Mouse (Mus musculus): ENCODE results near the gene Vapa.
"Not testable (repeated sequence)": the region's sequence is repeated elsewhere in the genome, so short reads cannot be mapped to it uniquely, and the experiment has no call there.

The Vapa gene

DNA sequence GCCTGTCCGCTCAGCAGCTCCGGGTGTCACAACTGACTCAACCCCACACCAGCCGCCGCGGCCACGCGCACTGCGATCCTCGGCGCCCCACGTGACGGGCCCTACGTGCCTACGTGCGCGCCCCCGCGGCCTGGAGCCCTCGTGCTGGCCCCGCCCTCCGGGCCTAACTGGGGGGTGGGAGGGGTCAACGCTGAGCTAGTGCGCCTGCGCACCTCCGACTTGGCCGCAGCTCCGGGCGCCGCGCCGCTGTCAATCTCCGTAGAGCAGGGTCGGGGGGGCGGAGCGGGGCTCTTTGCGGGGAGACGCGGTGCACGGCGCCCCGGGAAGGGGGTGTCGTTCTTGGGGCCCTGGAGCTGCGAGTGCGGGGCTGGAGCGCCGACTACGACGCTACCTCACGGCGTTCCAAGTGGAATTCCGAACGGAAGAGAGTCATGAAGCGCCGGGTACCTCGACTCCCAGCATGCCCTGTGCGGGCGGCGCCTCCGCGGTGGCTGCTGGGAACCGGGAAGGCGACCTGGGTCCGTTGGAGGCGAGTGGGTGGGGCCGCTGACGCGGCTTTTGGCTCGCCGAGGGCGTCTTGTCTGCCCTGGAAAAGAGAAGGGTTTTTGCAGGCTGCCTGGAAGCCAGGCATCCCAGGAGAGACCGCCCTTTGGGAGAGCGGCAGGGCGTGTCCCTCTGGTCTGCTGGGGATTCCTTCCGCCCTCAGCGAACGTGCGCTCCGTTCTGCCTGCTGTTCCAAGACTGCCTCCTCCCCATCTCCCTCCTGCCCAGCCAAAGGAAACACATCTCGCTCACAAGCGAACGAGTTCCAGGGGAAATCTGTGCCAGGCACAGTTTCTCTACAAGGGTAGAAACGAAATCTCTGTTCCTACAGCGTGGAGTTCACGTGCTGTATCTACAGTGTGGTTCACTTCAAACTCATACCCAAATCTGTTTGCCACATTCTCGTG is at the start of gene Vapa:
TSS of gene Vapa (minus strand) at position 93 of the 950 bp plus-strand sequence.
- peak; percentile 99 for DNase-seq

DNA sequence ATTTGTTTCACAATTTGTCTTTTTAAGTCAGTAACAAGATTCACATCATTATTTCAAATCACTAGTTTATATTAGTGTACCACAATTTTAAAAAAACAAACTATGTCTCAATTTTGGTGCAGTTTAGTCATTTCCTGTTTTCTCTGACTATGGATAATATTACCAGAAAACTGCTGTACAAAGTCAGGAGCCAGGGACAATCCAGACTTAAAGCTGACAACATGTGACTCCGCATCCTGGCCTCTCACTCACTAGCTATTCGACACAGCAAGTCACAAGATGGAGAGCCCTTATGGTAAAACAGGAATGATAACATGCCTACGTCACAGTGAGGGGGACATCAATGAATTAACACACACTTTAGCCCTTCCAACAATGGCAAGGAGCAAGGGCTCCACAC is 49.3 kb upstream of the Vapa start:
- no peak for DNase-seq

DNA sequence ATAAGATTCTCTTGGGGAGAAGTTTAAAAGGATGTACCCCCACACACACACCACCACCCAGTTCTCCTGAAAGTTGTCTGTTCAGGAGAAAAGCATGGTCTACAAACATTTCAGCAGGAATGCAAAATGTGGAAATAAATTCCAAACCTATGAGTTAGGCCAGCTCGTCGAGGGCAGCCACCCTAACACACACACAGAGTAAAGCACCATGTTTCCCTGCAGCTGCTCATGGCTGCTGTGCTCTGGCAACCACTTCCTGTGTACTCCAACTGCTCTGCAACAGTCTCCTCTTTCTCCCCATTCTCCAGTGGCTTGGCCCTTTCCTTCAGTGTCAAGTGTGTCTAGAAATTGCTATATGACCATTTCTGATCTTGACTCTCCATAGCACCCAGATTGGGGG is 45.1 kb upstream of the Vapa start:
- no peak for DNase-seq

DNA sequence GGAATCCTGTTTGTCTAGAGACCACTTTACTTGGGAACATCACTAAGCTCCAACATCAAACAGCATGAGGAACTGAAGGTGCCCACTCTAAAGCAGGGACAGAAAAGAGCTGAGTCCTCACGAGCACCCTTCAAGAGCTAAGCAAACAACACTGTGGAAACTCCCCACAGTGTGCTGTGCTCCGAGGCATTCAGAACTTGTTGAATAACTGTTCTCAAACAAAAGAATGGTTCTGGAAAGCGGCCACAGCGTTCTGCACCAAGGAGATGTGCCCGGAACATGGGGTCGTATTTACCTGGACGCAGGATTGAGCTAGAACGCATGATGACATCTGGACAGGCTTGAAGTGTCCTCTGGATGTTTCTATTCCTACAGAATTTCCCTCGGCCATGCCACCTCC is 44.6 kb upstream of the Vapa start:
- no peak for DNase-seq

DNA sequence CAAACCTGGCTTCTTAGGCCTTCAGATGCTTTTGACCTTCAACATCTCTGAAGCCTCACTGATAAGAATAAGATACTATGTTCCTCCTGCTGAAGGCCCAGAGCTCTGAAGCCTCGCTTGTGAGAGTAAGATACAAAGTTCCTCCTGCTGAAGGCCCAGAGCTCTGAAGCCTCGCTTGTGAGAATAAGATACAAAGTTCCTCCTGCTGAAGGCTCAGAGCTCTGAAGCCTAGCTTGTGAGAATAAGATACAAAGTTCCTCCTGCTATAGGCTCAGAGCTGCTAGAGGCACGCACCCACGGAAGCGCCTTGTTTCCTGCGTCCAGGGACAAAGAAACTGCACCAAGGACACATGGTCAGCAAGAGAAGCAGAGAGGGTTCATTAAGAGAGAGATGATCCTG is 43.4 kb upstream of the Vapa start:
- no peak for DNase-seq

DNA sequence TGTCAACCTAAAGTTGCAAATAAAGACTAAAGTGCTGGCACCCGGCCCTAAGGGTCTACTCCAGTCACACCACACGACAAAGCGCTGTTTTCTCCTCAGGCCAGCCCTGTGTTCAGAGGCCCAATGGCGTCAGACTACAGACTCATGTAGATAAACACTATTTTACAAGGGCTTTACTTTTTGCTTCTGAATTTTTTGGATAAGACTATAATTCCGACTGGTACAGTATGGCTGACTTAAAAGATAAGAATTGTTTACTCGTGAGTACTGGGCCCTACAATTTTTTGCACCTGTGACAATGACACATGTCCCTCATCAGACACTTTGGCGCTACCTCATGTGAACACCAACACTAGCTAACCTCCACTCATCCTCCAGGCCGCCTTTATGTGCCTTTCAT is 42.7 kb upstream of the Vapa start:
- DNase-seq: no peak

DNA sequence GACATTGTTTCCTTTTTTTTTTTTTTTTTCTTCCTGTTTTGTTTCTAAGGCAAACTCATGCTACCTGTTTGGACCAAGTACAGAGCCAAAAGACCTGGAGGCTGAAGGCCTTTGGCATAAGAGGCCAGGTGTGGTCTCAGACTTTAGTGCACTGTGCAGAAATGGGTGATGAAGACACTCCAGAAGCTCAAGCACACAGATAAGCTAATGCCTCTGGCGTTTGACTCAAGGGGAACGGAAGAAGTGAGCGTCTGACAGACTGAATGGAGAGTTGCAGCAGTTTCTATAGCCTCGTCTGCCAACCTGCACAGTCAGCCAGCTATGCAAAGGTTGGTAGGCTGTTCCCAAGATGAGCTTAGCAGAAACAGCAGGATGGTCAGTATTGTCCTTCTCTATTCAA is 42.3 kb upstream of the Vapa start:
- DNase-seq: no peak

DNA sequence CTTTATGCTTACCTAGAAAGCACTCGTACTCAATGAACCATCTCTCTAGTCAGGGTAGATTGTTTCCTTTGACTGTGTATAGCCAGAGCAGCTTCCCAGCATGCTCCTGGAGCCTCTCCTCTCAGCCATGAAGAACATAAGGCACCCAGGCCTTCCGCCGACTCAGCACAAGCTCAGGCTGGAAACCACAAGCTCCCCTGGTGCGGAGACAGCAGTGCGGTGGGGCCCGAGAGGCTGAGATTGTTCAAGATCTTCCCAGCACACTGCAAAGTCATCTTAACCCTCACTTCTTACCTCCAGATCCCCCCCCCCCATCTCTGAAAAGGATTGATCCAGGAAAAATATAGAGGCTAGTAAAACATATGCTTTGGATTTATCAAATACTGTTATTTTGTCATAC is 37.2 kb upstream of the Vapa start:
- no peak for DNase-seq

DNA sequence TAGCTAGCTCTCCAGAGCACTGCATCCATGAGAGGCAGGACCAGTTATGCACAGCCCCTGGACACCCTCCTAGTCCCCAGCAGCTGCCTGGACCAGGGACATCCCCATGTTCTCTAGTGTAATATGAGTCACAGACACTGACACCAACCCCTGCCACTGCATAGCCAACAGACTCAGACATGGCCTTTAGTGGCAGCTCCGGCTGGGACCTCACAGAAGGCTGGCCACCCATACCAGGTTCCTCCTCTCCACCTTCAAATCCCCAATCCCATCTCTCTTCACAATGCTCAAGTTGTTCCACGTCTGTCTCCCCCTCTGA is 35.8 kb upstream of the Vapa start:
- DNase-seq: no peak

DNA sequence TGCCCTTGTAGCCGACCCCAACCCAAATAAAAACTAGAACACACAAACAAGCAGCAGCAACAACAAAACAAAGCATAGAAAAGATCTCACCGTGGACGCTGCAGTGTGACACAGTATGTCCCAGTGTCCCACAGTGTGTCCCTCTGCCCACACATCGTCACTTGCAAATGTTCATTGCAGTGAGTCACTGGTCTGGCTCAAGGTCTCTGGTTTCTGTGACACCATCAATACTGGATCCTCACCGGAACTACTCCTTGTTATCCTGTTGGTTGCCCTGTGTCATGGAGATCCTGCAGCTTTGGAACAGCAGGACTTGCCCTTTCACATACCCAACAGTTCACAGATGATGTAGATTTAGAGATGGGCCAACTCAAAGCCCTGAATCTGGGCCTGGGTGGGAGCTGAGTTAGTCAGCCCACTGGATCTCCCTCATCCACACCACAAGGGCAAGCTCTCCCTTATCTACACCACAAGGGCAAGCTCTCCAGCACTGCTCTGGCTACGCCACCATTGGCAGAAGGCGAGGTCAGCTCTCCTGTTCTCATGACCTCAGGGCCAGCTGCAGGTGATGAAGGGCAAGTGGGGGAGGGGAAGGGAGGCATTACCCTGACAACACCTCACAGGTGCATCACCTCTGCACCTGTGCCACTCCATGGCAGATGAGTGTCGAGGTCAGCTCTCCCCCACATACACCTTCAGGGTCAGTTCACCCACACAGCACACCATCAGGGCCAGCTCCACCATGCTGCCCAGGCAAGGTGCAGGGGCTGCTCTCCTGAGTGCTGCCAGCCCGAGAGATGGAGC is 35.2 kb upstream of the Vapa start:
- no peak for DNase-seq

DNA sequence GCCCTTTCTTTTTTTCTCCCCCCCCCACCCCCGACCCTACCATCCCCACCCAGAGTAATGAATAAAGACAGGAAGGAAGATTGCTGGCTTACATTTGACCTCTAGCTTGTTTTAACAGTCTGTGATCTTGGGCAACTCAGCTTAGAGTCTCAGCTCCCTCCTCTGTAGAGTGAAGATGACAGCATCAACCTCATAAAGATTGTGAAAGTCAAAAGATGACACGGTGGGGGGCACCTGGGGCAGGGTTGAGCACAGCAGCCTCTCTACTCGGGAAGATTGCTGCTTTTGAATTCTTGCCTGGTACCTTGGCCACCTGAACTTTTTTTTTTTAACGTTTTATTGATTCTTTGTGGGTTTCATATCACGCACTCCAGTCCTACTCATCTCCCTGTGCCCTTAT is 34.6 kb upstream of the Vapa start:
- no peak for DNase-seq

DNA sequence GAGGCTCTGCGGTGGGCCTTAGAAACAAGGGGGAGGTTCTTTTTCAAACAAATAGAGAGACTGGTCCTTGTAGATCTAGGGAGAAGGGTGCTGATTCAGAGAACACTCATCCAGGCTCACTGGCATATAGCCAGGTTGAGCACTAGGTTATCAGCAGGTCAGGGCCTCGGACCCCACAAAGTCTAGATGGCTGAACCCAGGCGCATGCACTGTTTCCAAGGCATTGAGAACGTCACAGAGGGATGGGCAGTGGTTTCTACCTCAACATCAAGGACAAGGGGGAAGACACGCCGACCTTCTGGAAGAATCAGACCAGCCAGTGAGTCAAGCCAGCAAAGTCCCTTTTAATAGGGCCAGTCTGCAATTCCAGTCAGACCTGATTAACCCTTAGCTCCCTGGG is 33.9 kb upstream of the Vapa start:
- DNase-seq: no peak

DNA sequence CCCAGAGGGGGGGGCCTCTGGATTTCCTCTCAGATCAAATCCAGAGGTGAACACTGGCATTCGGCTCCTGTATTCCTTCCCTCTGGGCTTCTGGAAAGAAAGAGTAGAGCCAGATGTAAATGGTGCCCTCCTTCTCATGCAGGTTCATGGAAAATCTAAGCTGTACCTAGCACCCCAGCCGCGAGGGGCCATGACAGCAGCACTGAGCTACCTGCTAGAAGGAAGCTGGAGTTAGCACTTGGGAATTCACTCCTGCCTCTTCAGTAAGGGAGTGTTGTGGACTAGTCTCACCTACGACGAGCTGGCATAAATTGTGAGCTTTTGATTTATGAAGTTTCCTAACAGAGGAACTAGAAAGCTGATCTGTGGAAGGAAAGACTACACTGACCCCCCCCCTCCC is 30.2 kb upstream of the Vapa start:
- no peak for DNase-seq

DNA sequence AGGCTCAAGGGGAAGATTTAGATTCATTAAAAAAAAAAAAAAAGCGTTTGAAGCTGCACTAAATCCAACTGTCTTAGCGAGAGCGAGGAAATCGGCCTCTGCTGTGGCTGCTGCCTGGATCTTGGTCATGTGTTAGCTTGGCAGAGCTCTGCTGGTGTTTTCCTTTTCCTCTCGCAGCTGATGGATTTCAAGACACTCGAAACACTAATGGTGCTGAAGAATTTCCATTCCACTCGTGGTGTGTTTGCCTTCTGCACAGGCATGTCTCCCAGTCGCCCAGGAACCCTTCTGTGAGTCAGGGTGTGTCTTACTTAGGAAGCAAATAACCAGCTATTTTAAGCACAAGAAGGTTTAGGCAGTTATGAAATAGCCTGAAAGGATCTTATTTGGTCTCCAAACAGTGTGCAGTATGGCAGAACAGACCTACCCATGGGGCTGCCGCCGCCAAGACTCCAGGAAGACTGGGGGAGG is 29.7 kb upstream of the Vapa start:
- DNase-seq: peak; percentile 62

DNA sequence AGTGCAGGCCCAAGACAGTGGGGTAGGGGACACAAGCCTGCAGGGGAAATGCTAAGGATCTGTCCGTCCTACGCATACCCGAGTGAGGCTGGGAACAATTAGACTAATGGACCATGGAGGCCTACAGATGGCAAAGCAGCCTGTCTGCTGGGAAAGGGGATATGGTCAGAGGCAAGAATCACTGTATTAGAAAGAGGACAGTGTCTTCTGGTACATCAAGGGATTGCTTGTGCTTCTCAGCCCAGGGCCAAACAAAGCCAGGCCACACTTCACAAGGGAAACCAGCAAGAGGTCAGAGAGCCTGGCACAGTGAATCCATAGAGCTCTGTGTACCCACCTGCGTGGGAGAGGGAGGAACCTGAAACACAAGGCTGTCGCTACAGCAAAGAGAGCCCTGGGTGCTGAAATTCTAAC is 29.2 kb upstream of the Vapa start:
- peak; percentile 23 for DNase-seq

DNA sequence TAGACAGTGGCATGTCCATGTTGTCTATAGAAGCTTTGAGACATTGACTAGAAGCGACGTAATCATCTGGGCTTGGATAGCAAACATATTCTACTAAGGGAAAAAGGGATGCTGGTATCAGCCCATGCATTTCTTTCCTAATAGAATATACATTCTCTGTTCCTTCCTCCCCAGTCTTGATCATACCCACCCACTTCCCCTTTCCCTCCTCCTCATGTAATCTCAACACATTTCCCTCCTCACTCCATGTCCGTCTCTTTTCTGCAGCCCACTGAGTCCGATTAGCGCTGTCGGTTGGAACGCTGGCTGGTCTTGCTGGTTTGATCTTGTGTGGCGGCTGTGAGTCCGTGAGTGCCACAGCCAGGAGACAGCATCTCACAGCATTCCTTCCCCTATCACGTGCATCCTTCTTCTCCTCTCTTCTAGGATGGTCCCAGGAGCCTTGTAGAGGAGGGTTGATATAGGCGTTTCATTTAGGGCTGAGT is 28.4 kb upstream of the Vapa start, which contains the start of gene Txndc2:
TSS of gene Txndc2 (minus strand) at position 435 of the 485 bp plus-strand sequence.
- no peak for DNase-seq

DNA sequence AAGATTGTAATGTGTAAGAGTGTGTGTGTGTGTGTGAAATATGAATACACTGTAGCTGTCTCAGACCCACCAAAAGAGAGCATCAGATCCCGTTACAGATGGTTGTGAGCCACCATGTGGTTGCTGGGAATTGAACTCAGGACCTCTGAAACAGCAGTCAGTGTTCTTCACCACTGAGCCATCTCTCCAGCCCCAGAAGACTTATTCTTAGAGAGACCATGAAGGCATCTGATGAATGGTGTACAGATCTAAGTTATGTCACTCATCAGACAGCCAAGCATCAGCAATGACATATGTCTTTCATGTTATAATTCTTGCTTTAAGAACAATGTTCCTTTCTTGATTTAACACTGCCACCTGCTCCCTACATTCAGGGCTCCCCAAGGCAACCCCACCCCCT is 25.8 kb upstream of the Vapa start:
- DNase-seq: no peak

DNA sequence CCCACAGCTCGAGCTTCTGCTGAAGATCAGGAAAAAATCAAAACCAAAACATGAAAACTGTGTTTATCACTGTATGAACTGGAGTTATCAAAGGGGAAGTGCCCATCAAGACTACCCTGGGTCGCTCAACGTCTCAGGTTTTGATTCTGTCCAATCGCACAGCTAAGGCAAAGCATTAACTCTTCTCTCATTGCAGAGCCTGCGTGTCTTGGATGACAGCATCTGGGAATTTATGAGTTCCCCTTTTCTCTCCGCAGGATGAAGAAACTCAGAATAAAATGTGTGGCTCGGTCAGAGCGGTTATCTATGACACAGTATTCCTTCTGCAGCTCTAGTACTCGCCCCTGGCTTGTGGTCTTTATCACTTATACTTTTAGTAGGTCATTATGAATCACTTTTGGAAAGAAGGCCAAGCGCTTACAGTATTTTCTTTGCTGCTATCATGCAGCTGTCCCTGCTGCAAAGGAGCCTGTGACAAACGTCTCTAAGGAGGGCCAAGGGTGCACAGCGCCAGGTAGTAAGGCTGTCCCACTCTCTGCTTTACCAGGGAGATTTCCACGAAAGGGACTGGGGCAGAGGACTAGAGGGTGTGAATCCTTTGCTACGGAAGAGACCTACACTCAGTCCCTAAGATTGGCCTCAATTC is 22.5 kb upstream of the Vapa start:
- DNase-seq: no peak

DNA sequence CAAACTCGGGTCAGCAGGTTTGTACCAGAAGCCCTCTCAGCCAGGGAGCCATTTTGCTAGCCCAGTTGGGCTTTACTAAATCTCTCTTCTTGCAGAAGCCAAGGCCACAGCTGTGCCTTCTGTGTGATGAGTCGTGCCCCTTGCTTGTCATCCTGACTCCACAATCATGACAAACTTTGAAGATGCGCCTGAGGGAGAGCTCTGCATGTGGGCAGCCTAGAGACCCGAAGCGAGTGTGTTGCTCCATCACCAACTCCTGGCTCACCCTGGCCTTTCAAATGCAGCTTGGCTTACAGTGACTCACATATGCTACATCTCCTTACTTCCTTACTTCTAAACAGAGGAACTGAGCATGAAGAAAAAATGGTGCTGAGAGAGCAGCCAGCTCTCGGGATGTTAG is 16.6 kb upstream of the Vapa start:
- no peak for DNase-seq

DNA sequence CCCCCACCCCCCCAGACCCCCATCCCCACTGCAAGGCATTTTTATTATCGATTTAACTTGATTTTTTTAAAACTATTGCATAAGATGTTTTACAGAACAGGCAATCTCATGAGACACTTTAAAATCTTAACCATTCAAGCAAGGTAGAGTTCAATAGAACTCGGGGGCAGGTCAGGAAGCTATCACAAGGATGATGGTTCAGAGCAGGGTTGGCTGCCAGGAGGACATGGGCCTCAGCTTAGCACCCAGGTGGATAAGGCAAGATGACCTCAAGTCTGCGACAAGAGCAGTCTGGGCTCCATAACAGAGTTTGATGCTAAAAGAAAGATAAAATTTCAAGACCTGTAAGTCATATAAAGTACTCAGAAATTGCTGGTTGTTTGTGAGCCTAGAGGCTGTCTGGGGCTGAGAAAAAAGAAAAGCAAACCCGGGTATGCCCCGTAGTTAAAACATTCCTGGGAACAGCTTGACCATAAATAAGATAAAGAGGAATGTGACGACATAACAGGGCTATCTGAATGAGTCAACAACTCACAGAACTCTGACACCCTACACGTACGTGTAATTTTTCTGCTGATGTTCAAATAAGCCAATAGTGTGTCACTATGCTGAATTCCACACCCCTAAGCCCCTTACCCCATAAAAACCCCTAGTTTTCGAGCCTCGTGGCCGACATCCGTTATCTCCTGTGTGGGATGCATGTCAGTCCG is 15.6 kb upstream of the Vapa start:
- DNase-seq: not testable (repeated sequence)

DNA sequence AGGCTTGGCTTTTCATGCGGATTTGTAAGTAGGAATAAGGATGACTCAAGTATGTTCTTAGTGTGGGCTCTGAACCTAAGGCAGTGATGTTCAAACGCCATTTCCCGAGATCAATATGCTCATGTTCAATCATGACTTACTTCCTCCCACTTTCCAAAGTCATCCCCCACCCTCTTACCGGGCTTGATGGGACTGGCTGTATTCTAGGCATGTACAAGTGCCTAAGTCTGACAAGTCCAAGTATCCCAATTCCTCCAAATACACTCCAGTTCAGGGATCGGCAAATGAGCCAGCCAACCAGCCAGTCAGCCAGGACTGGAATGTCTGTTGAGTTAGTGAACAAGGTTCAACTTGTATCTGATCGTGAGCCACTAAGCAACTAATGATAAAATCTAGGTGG is 12.9 kb upstream of the Vapa start:
- DNase-seq: no peak

DNA sequence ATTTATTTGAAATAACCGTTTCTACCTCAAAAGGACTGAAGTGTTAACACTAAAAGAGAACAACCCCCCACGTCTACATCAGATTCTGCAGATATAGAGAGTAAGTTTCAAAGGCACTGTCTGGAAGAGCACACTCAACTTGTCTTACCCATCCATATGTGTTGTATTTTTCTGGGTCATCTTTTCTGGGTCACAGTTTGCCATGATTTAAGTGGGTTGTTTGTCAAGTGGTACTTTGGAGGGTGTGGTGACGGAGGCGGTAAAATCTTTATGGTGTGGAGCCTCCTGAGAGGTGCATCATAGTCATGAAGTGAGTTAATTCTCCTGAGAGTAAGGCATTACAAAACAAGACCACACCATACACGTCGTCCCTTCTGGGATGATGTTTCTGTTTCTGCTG is 12.2 kb upstream of the Vapa start:
- DNase-seq: no peak

DNA sequence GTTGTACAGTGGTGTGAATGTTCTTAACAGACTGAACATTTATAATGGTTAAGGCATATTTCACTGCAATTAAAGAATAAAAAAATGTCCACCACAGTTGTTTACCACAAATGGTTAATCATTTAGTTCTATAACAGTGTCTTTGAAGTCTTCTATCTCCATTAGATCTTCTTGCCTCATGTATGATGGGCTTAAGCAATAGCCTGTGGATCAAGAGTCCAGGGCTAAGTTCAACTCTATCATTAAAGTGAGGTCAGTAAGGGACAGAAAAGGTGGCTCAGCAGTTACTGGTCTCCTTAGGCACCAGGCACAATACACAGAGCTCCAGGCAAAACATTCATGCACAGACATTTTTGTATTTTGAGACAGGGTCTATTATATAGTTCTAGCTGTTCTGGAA is 9.8 kb upstream of the Vapa start:
- DNase-seq: no peak
